Mouse (Mus musculus) myocyte (in vitro differentiated cells): ENCODE results near the gene Tmprss9.

ENCODE experiments used
- E2F4 ChIP-seq: IDR thresholded peaks from one replicate; pipeline ENCODE4 v1.6.1; 2011; ENCODE audit warnings: mild to moderate bottlenecking, control low read depth, moderate library complexity; ENCODE audit not compliant: insufficient read depth
- MAX ChIP-seq: IDR thresholded peaks from one replicate; pipeline ENCODE4 v1.6.1; 2011; ENCODE audit warnings: low read depth, mild to moderate bottlenecking, control low read depth
- MYOG ChIP-seq, 3 experiments: IDR thresholded peaks; one replicate each; pipeline ENCODE4 v1.6.1; 2011; ENCODE audit warnings: control low read depth in 2 of 3, low read depth in 2 of 3, mild to moderate bottlenecking in 2 of 3; ENCODE audit not compliant: insufficient read length in 2 of 3, control insufficient read depth in 1 of 3, insufficient read depth in 1 of 3
- POLR2A ChIP-seq: IDR thresholded peaks from one replicate; pipeline ENCODE4 v1.6.1; 2011; ENCODE audit warnings: low read depth, mild to moderate bottlenecking, control low read depth, moderate library complexity; ENCODE audit not compliant: insufficient read length
- POLR2AphosphoS2 ChIP-seq: IDR thresholded peaks from one replicate; pipeline ENCODE4 v1.6.1; 2011; ENCODE audit warnings: low read depth, control low read depth; ENCODE audit not compliant: insufficient read length
- REST ChIP-seq: IDR thresholded peaks from one replicate; pipeline ENCODE4 v1.6.1; 2011; ENCODE audit warnings: mild to moderate bottlenecking, control low read depth, moderate library complexity; ENCODE audit not compliant: insufficient read depth, insufficient read length
- TCF3 ChIP-seq: IDR thresholded peaks from one replicate; pipeline ENCODE4 v1.6.1; 2011; ENCODE audit warnings: low read depth, control low read depth; ENCODE audit not compliant: insufficient read length
- USF1 ChIP-seq: IDR thresholded peaks from one replicate; pipeline ENCODE4 v1.6.1; 2011; ENCODE audit warnings: low read depth, mild to moderate bottlenecking, control low read depth, moderate library complexity

- no peak for TF ChIP-seq MYOG (IDR thresholded peaks at IDR 0.05; ENCODE audit: control insufficient read depth in 1 of 3, insufficient read depth in 1 of 3, insufficient read length in 2 of 3, low read depth in 2 of 3)
- no peak for TF ChIP-seq USF1
- no peak for TF ChIP-seq POLR2A
- no peak for TF ChIP-seq MAX
- no peak for TF ChIP-seq POLR2AphosphoS2
- no peak for TF ChIP-seq E2F4
- no peak for TF ChIP-seq TCF3
- TF ChIP-seq REST = no peak
Observed at GRCm38 (mm10) chr10:80855749-80856073, 15.9 kb upstream of the Tmprss9 start.
